Mouse (Mus musculus): ENCODE data around the gene Hoxa10. TPM values are rescaled to one million over a fixed set of nuclear protein-coding genes. Genes with fewer than 3 reads are reported as not detected.

Gene Hoxa10
- total RNA-seq, 1 experiment, result 0.80 TPM

GRCm38 (mm10) chr6:52220865-52221310 is 19.8 kb downstream of the Hoxa10 start:
- DNase-seq (ENCODE audit: low read depth, low spot score), result no peak
- H3K4me3 ChIP-seq (ENCODE audit: insufficient read depth in 1 of 2, low read depth in 1 of 2, low read length in 2 of 2, poor library complexity in 1 of 2, severe bottlenecking in 1 of 2), result peak overlapping the region in 1 of 2 experiments; percentile 66; a peak in 1 of 4 replicates
- in situ Hi-C loops (cut with MboI; ENCODE audit: low sequenced_read_pairs in 2 of 2, unreplicated experiment in 2 of 2), result loop anchor here (10.0 to 25.0 kb wide), 4 partner anchors 56 to 1046 kb away; partner anchors contain the start of gene Hoxa2 (in 2 of the 2)
- no peaks in the 10 kb centered on the region for H3K36me3 ChIP-seq (ENCODE audit: control insufficient read depth, insufficient read depth, low read length, poor library complexity, severe bottlenecking)
- H3K9ac ChIP-seq (ENCODE audit: insufficient read depth, low read depth, low read length, poor library complexity, severe bottlenecking), result no peak overlapping the region
- H3K27ac ChIP-seq (ENCODE audit: insufficient read depth, low read depth, low read length, poor library complexity, severe bottlenecking), result no peak overlapping the region
- H3K4me1 ChIP-seq (ENCODE audit: control insufficient read depth in 2 of 2, insufficient read depth in 2 of 2, low read length in 2 of 2, poor library complexity in 1 of 2), result peaks cover 0 to 8% of the 10 kb centered on the region in 2 experiments; a peak in 1 of 4 replicates
- H3K9me3 ChIP-seq (ENCODE audit: control insufficient read depth, insufficient read depth, low read depth, low read length), result no peaks in the 10 kb centered on the region
- TF ChIP-seq CHD2 (IDR thresholded peaks at IDR 0.05; ENCODE audit: low read depth, low read length) (no peak), HCFC1 (IDR thresholded peaks at IDR 0.05; ENCODE audit: borderline replicate concordance, insufficient read depth, low read length) (no peak), ZC3H11A (IDR thresholded peaks at IDR 0.05; ENCODE audit: borderline replicate concordance, low read depth, low read length) (no peak), ZNF384 (IDR thresholded peaks at IDR 0.05; ENCODE audit: low read depth, low read length) (no peak), MAFK (IDR thresholded peaks at IDR 0.05; ENCODE audit: insufficient read depth, low read depth, low read length) (no peak)

GRCm38 (mm10) chr6:52220003-52220864 is 20.4 kb downstream of the Hoxa10 start:
- TF ChIP-seq ZNF384 (IDR thresholded peaks at IDR 0.05; ENCODE audit: low read depth, low read length) (no peak), MAFK (IDR thresholded peaks at IDR 0.05; ENCODE audit: insufficient read depth, low read depth, low read length) (no peak), HCFC1 (IDR thresholded peaks at IDR 0.05; ENCODE audit: borderline replicate concordance, insufficient read depth, low read length) (no peak), CHD2 (IDR thresholded peaks at IDR 0.05; ENCODE audit: low read depth, low read length) (no peak), ZC3H11A (IDR thresholded peaks at IDR 0.05; ENCODE audit: borderline replicate concordance, low read depth, low read length) (no peak)
- Histone ChIP-seq H3K36me3 (ENCODE audit: control insufficient read depth, insufficient read depth, low read length, poor library complexity, severe bottlenecking) (no peaks in the 10 kb centered on the region), H3K9ac (ENCODE audit: insufficient read depth, low read depth, low read length, poor library complexity, severe bottlenecking) (no peak overlapping the region), H3K4me1 (ENCODE audit: control insufficient read depth in 2 of 2, insufficient read depth in 2 of 2, low read length in 2 of 2, poor library complexity in 1 of 2) (peaks cover 0 to 8% of the 10 kb centered on the region in 2 experiments; a peak in 1 of 4 replicates), H3K4me3 (ENCODE audit: insufficient read depth in 1 of 2, low read depth in 1 of 2, low read length in 2 of 2, poor library complexity in 1 of 2, severe bottlenecking in 1 of 2) (no peak overlapping the region), H3K27ac (ENCODE audit: insufficient read depth, low read depth, low read length, poor library complexity, severe bottlenecking) (no peak overlapping the region), H3K9me3 (ENCODE audit: control insufficient read depth, insufficient read depth, low read depth, low read length) (no peaks in the 10 kb centered on the region)
- DNase-seq (ENCODE audit: low read depth, low spot score), result no peak
- in situ Hi-C loops (cut with MboI; ENCODE audit: low sequenced_read_pairs in 2 of 2, unreplicated experiment in 2 of 2), result loop anchor here (10.0 to 25.0 kb wide), 4 partner anchors 55 to 1045 kb away; partner anchors contain the start of gene Hoxa2 (in 2 of the 2)

- DNase-seq (ENCODE audit: low read depth, low spot score), result no peak
- TF ChIP-seq HCFC1 (IDR thresholded peaks at IDR 0.05; ENCODE audit: borderline replicate concordance, insufficient read depth, low read length), result no peak
- no peak for TF ChIP-seq ZC3H11A (IDR thresholded peaks at IDR 0.05; ENCODE audit: borderline replicate concordance, low read depth, low read length)
- TF ChIP-seq MAFK (IDR thresholded peaks at IDR 0.05; ENCODE audit: insufficient read depth, low read depth, low read length), result no peak
- TF ChIP-seq CHD2 (IDR thresholded peaks at IDR 0.05; ENCODE audit: low read depth, low read length), result no peak
- no peak for TF ChIP-seq ZNF384 (IDR thresholded peaks at IDR 0.05; ENCODE audit: low read depth, low read length)
- Histone ChIP-seq H3K9ac (ENCODE audit: insufficient read depth, low read depth, low read length, poor library complexity, severe bottlenecking) (no peak overlapping the region), H3K9me3 (ENCODE audit: control insufficient read depth, insufficient read depth, low read depth, low read length) (no peaks in the 10 kb centered on the region), H3K4me3 (ENCODE audit: insufficient read depth in 1 of 2, low read depth in 1 of 2, low read length in 2 of 2, poor library complexity in 1 of 2, severe bottlenecking in 1 of 2) (no peak overlapping the region), H3K27ac (ENCODE audit: insufficient read depth, low read depth, low read length, poor library complexity, severe bottlenecking) (no peak overlapping the region), H3K4me1 (ENCODE audit: control insufficient read depth in 2 of 2, insufficient read depth in 2 of 2, low read length in 2 of 2, poor library complexity in 1 of 2) (peaks cover 0 to 8% of the 10 kb centered on the region in 2 experiments; a peak in 1 of 4 replicates), H3K36me3 (ENCODE audit: control insufficient read depth, insufficient read depth, low read length, poor library complexity, severe bottlenecking) (no peaks in the 10 kb centered on the region)
- in situ Hi-C loops (cut with MboI; ENCODE audit: low sequenced_read_pairs in 2 of 2, unreplicated experiment in 2 of 2), result loop anchor here (5.0 to 25.0 kb wide), 2 partner anchors 607 to 1047 kb away; no protein-coding TSS in a partner anchor
These were observed 21.3 kb downstream of the Hoxa10 start for GRCm38 (mm10) chr6:52219234-52219942.

GRCm38 (mm10) chr6:52218643-52219215 is 21.9 kb downstream of the Hoxa10 start:
- no peak overlapping the region for H3K27ac ChIP-seq (ENCODE audit: insufficient read depth, low read depth, low read length, poor library complexity, severe bottlenecking)
- TF ChIP-seq HCFC1 (IDR thresholded peaks at IDR 0.05; ENCODE audit: borderline replicate concordance, insufficient read depth, low read length), result no peak
- no peak for TF ChIP-seq ZC3H11A (IDR thresholded peaks at IDR 0.05; ENCODE audit: borderline replicate concordance, low read depth, low read length)
- TF ChIP-seq CHD2 (IDR thresholded peaks at IDR 0.05; ENCODE audit: low read depth, low read length), result no peak
- TF ChIP-seq MAFK (IDR thresholded peaks at IDR 0.05; ENCODE audit: insufficient read depth, low read depth, low read length), result no peak
- TF ChIP-seq ZNF384 (IDR thresholded peaks at IDR 0.05; ENCODE audit: low read depth, low read length), result no peak
- in situ Hi-C loops (cut with MboI; ENCODE audit: low sequenced_read_pairs in 2 of 2, unreplicated experiment in 2 of 2), result loop anchor here (5.0 to 25.0 kb wide), 2 partner anchors 606 to 1046 kb away; no protein-coding TSS in a partner anchor
- H3K9me3 ChIP-seq (ENCODE audit: control insufficient read depth, insufficient read depth, low read depth, low read length), result no peaks in the 10 kb centered on the region
- H3K9ac ChIP-seq (ENCODE audit: insufficient read depth, low read depth, low read length, poor library complexity, severe bottlenecking), result no peak overlapping the region
- no peak overlapping the region for H3K4me3 ChIP-seq (ENCODE audit: insufficient read depth in 1 of 2, low read depth in 1 of 2, low read length in 2 of 2, poor library complexity in 1 of 2, severe bottlenecking in 1 of 2)
- H3K4me1 ChIP-seq (ENCODE audit: control insufficient read depth in 2 of 2, insufficient read depth in 2 of 2, low read length in 2 of 2, poor library complexity in 1 of 2), result peaks cover 0 to 8% of the 10 kb centered on the region in 2 experiments; a peak in 1 of 4 replicates
- no peaks in the 10 kb centered on the region for H3K36me3 ChIP-seq (ENCODE audit: control insufficient read depth, insufficient read depth, low read length, poor library complexity, severe bottlenecking)
- no peak for DNase-seq (ENCODE audit: low read depth, low spot score)
